Mouse (Mus musculus): ENCODE data around the gene Esp8. TPM values are rescaled to one million over a fixed set of nuclear protein-coding genes. Genes with fewer than 3 reads are reported as not detected.

Gene Esp8
- total RNA-seq (2023) = not detected in 4 replicates

GRCm38 (mm10) chr17:40519818-40520217, at the start of gene Esp8:
Gene Esp8, plus strand, starts transcription at chr17:40520022.

GRCm38 (mm10) chr17:40561207-40561606, 41.4 kb downstream of the Esp8 start, which contains the start of gene Esp6:
Gene Esp6, plus strand, starts transcription at chr17:40561507.

Other genes starting within 250 kb of the Esp8 start
- gene Crisp1, start 200.8 kb upstream of the Esp8 start, total RNA-seq (2023) = not detected in 4 replicates
- gene Esp6, start 41.5 kb downstream of the Esp8 start, total RNA-seq (2023) = not detected in 4 replicates
- not detected in 4 replicates for gene Esp4, start 78.6 kb downstream of the Esp8 start, total RNA-seq (2023)
- gene Esp3, start 112.1 kb downstream of the Esp8 start, total RNA-seq (2023) = not detected in 4 replicates
- gene Esp1, start 207.1 kb downstream of the Esp8 start, total RNA-seq (2023) = not detected in 4 replicates